Mouse (Mus musculus) liver, embryonic 14.5 days (tissue): Measurements from ENCODE around the gene Ncoa7.

Source experiments
- CTCF ChIP-seq: IDR thresholded peaks from 2 replicates; pipeline ENCODE4 v1.5.1; 2016; ENCODE audit warnings: antibody characterized with exemption, low read depth, control low read depth
- EP300 ChIP-seq: IDR thresholded peaks from 2 replicates; pipeline ENCODE4 v1.6.1; 2016; ENCODE audit warnings: antibody characterized with exemption, low read depth

DNA sequence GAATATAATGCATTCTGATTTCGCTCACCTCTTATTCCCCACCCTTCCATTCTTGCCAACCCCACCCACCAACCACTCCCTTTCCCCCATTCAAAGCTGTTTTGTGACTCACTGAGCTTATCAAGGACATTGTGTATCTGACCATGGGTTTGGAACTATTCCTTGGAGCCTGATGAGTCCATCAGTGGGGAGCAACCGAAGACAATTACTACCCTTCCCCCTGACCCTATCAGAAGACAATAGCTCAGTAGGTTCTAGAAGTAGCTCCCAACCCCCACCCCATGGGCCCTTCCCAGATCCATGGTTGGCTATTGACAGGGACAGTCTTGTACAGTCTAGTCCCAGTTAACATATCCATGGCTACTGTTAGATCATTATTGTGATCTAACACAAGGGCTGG is 65.8 kb downstream of the Ncoa7 start:
- TF ChIP-seq CTCF, result no peak
- TF ChIP-seq EP300, result no peak
